Mouse (Mus musculus) liver (tissue): ENCODE results near the gene Mpi.
A peak's percentile ranks its signal among the peaks of the same experiment; 100 is the strongest.

Experiments
- DNase-seq: peaks from one replicate; pipeline ENCODE4 v3.0.0-alpha.2; 2020; ENCODE audit warnings: mixed read lengths

The Mpi gene

GRCm38 (mm10) chr9:57552139-57552887 lies at the start of gene Mpi:
Gene Mpi, minus strand, starts transcription at chr9:57552763.
- peak; percentile 66 for DNase-seq

GRCm38 (mm10) chr9:57602098-57602497 lies 49.5 kb upstream of the Mpi start:
- no peak for DNase-seq

DNA sequence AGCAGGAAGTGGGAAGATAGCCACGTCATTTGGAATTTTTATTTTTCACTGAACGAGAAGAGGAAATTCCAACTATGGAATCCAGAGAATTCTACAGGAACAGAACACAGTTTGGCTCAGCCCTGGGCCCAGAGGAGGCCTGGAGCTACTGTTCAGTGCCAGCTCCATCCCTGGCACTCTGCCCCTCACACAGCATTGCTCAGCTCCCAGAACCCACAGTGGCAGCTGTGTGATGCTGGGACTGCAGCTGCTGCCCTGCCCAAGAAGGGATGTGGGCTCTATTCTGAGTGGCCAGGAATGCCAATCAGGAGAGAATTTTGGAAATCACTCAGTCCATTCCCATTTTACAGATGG lies 48.8 kb upstream of the Mpi start:
- DNase-seq, result no peak

DNA sequence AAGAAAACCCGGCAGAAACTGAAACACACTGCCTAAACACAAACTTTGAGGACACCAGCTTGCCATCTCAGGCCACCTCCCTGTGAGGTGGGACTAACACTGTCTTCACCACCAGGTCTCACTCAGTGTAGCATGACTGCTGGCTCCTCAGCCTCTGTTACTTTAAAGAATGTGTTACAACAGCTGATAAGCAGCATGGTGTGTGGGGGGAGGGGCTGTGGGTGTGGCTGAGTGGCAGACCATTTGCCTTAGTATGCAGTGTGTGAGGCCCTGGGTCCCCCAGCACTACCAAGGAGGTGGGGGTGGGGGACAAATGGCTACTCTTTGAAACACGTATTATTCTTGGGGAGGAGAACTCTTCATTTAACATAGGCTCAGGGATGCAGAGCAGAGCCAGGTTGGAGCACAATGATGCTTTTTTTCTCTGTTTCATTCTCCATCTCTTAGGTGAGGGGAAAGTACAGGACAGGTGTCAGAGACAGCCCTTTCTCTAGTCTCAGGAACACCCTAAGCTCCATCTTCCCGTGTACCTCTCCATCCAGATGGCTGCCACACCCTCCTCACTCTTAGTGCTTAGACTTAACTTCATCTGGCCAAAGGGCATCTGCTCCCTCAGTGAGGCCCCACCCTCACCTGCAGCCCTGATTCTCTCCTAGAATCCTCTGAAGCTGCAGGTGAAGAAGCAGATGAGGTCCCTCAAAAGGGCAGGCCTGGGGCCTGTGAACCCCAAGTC lies 48.2 kb upstream of the Mpi start:
- DNase-seq, result peak; percentile 71

DNA sequence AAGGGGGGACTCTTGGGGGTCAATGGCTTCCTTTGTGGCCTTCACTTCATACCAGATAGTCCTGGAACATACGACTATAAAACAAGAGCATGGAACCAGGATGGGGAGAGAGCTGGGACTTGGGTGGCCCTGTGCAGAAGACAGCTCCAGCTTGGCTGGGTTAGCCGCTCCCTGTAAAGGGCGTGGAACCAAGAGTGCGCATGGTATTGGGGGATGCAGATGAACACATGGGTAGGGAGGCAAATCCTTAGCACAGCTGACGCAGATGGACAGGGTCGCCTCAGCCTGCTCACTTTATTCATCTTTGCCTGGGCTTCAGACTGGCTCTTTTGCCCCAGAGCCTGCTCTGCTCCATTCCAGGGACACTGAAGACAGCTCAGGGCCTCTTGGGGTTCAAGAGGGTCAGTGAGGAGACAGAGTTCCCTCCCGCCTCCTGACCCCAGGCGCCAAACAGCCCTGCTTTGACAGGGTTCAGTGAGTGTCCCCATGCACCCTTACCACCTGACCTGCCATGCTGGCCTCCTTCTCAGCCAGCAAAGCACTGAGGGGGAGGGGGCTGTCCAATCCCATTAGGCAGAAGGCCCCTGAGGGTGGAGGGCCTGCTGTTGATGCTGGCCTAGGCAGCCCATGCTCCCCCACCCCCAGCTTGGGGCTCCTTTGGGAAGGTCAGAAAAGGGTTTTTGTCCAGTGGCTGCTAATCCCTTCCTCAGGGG lies 46.4 kb upstream of the Mpi start:
- DNase-seq, result no peak

GRCm38 (mm10) chr9:57597929-57598382 lies 45.4 kb upstream of the Mpi start:
- DNase-seq, result no peak

DNA sequence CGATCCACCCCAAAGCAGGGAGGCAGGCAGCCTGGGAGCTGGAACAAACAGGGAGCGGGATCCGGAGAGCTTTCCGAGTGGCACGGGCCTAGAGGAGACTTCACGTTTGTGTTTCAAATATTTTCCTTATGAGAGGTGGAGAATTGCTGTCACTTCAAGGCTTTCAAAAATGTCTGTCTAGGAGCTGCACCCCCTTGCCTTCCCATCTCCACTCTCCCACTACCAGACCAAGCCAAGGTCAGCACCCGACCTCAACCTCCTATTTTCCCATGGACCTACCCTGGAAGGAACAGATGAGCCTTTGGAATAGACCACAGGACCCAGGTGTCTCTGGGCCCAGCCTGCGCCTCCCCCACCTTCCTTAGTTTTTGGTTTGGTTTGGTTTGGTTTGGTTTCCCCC lies 44.7 kb upstream of the Mpi start:
- no peak for DNase-seq

- DNase-seq, result no peak
Measured at GRCm38 (mm10) chr9:57594174-57594509, 41.6 kb upstream of the Mpi start.

DNA sequence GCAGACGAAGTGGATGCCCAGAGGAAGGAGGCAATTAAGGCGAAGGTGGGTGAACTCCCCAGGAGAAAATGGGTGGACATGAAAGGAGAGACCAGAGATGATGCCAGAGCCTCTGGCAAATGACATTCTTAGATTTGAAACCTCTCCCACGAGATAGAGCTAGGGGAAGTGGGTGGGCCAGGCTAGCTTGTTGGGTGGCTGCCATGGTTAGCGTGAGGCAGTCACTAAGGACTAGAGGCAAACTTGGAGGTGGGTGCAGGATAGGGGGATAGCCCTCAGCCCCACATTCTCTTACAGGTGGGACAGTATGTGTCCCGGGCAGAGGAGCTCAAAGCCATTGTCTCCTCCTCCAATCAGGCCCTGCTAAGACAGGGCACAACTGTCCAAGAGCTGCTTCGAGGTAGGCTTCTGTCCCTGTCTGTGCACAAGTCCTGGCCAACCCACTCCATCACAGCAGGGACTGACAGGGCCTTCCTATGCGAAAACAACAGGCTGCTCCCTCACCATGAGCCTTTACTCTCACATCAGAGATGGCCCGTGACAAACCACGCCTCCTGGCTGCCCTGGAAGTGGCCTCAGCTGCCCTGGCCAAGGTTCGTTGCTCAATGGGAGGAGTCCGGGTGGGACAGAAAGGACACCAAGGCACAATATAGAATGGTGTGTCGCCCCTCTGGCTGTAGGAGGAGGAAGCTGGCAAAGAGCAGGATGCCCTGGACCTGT lies 41.1 kb upstream of the Mpi start:
- DNase-seq, result no peak

- DNase-seq, result no peak
Measured at GRCm38 (mm10) chr9:57590726-57591125, 38.2 kb upstream of the Mpi start.

- DNase-seq, result peak; percentile 85
Measured at GRCm38 (mm10) chr9:57589224-57590126, 36.9 kb upstream of the Mpi start, which contains the start of gene Ulk3. Gene Ulk3, plus strand, starts transcription at chr9:57589452.

DNA sequence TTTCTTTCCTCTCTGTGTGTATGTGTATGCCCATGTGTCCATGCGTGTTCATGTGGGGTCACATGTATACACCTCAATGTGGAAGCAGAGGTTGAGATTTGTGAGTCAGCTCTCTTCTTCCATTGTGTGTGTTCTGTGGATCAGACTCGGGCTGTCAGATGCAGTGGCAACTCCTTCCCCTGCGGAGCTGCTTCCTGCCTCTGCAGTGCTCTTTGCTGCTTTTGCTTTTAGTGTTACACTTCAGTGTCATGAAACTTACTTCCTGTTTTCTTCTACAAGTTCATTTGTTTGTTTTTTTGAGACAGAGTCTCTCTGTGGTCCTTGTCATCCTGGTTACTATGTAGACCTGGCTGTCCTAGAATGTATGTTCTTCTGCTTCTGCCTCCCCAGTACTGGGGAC lies 32.4 kb upstream of the Mpi start:
- DNase-seq, result no peak

- peak; percentile 58 for DNase-seq
Measured at GRCm38 (mm10) chr9:57577144-57577849, 24.7 kb upstream of the Mpi start.

- no peak for DNase-seq
Measured at GRCm38 (mm10) chr9:57575577-57575976, 23.0 kb upstream of the Mpi start.

- DNase-seq, result no peak
Measured at GRCm38 (mm10) chr9:57574397-57574796, 21.8 kb upstream of the Mpi start.

DNA sequence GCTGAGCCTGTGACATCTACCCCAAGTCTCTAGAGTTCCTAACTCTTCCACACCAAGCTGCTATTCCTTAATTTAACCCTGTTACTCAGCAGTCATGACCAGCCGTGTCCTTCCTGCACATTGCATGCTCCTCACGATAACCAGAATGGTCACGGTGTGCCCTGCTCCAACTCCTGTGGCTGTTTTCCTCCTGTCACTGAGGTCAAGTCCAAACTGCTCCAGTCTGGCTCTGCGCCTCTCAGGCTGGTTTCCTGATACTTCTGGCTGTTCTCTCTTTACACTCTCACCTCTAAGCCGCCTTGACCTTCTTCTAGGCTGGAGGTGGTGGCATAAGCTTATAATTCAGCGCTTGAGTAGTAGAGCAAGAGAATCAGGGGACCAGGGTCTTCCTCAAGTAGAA lies 15.9 kb upstream of the Mpi start:
- no peak for DNase-seq

GRCm38 (mm10) chr9:57566846-57567245 lies 14.3 kb upstream of the Mpi start:
- no peak for DNase-seq

- no peak for DNase-seq
Measured at GRCm38 (mm10) chr9:57565741-57566221, 13.2 kb upstream of the Mpi start.

DNA sequence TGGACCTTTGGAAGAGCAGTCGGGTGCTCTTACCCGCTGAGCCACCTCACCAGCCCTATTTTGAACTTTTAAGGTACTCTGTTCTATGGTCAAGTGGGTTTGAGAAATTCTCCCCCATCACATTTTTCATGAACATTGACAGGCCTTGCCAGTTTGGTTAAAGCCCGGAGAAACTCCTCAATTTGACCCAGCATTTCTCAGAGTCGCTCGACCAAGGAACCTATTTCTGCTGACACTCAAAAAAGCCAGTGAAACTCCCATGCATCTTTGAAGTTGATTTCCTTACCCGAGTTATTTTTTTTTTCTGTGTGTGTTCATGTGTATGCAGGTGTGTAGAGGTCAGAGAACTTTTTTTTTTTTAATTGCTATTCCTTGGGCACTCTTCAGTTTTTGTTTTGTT lies 12.0 kb upstream of the Mpi start:
- DNase-seq, result no peak

DNA sequence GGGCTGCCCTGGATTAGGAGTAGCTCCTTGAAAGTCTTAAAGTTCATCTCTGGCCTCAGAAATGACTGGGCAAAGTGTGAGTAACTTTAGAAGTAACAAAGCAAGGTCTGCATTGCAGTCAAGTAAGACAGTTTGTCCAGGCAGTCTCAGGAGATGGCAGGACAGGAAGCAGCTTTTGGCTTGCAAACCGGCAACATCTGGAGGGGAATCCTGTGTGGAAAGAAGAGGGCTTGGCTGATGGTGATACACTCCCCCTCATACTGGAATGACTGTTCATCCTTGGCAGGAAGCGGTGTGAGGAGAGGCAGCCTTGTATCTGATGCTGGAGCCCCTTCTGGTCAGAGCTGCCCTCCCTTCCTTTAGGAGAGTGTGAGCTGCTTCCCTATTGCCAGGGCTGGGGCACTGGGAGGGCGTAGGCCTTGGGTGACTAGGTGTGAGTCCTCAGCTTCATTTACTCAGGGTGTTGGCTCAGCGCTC lies 10.4 kb upstream of the Mpi start:
- DNase-seq, result no peak

DNA sequence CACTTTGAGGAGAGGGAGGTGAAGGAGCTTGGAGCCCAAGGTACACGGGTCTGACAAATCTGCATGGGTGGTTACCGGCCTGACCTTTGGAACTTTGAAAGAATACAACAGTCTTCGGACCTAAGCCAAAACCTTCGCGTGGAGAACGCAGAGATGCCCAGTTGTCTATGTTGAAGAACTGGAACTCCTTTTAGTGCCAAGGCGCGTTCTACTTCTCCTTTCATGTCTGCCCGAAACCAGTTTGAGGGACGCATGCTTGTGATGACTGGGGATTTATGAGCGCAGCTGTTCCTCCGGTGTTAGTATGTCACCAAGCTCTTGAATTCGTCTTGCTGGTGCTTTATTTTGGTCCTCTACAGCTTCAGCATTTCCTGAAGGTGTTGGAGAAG lies 9.1 kb upstream of the Mpi start:
- no peak for DNase-seq
